Mouse (Mus musculus) myocyte (in vitro differentiated cells): ENCODE measurements around the gene Rpa2.

Experiments used
- CEBPB ChIP-seq: IDR thresholded peaks from 2 replicates; pipeline ENCODE4 v1.6.1; 2011; ENCODE audit warnings: mild to moderate bottlenecking, moderate library complexity; ENCODE audit not compliant: poor library complexity, insufficient read depth, severe bottlenecking
- E2F4 ChIP-seq: IDR thresholded peaks from one replicate; pipeline ENCODE4 v1.6.1; 2011; ENCODE audit warnings: mild to moderate bottlenecking, control low read depth, moderate library complexity; ENCODE audit not compliant: insufficient read depth
- MAX ChIP-seq: IDR thresholded peaks from one replicate; pipeline ENCODE4 v1.6.1; 2011; ENCODE audit warnings: low read depth, mild to moderate bottlenecking, control low read depth
- MYOD1 ChIP-seq, 3 experiments: IDR thresholded peaks; one replicate each; pipeline ENCODE4 v1.6.1; 2011; ENCODE audit warnings: control low read depth in 2 of 3, low read depth in 2 of 3, mild to moderate bottlenecking in 2 of 3, moderate library complexity in 1 of 3; ENCODE audit not compliant: insufficient read length in 2 of 3, control insufficient read depth in 1 of 3
- MYOG ChIP-seq, 3 experiments: IDR thresholded peaks; one replicate each; pipeline ENCODE4 v1.6.1; 2011; ENCODE audit warnings: control low read depth in 2 of 3, low read depth in 2 of 3, mild to moderate bottlenecking in 2 of 3; ENCODE audit not compliant: insufficient read length in 2 of 3, control insufficient read depth in 1 of 3, insufficient read depth in 1 of 3
- POLR2A ChIP-seq: IDR thresholded peaks from one replicate; pipeline ENCODE4 v1.6.1; 2011; ENCODE audit warnings: low read depth, mild to moderate bottlenecking, control low read depth, moderate library complexity; ENCODE audit not compliant: insufficient read length
- POLR2AphosphoS2 ChIP-seq: IDR thresholded peaks from one replicate; pipeline ENCODE4 v1.6.1; 2011; ENCODE audit warnings: low read depth, control low read depth; ENCODE audit not compliant: insufficient read length
- REST ChIP-seq: IDR thresholded peaks from one replicate; pipeline ENCODE4 v1.6.1; 2011; ENCODE audit warnings: mild to moderate bottlenecking, control low read depth, moderate library complexity; ENCODE audit not compliant: insufficient read depth, insufficient read length
- SRF ChIP-seq: IDR thresholded peaks from one replicate; pipeline ENCODE4 v1.6.1; 2011; ENCODE audit warnings: low read depth; ENCODE audit not compliant: control insufficient read depth, insufficient read length
- TCF12 ChIP-seq: IDR thresholded peaks from one replicate; pipeline ENCODE4 v1.6.1; 2011; ENCODE audit warnings: mild to moderate bottlenecking, control low read depth; ENCODE audit not compliant: poor library complexity, insufficient read depth, severe bottlenecking
- TCF3 ChIP-seq: IDR thresholded peaks from one replicate; pipeline ENCODE4 v1.6.1; 2011; ENCODE audit warnings: low read depth, control low read depth; ENCODE audit not compliant: insufficient read length
- USF1 ChIP-seq: IDR thresholded peaks from one replicate; pipeline ENCODE4 v1.6.1; 2011; ENCODE audit warnings: low read depth, mild to moderate bottlenecking, control low read depth, moderate library complexity

DNA sequence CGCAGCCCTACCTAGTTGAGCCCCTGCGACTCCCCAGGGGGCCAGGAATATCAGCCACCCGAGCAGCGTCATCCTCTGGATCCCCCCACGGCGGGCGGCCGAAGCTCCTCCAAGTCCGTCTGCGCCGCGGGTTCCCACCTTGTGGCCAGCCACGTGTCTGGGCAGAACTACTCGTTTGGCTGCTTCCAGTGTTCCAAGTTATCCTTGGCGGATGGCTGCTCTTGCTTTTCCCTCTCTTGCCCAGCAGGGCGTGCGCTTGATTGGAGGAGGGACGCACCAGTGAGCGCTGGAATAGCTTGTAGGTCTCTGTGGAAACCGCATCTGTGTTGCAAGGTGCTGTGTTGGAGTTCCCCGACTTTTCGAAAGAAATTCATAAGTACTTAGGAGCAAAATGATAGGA is 11.2 kb upstream of the Rpa2 start, which contains the start of gene Smpdl3b:
- peak; percentile 53 for TF ChIP-seq POLR2A
- no peak for TF ChIP-seq E2F4
- TF ChIP-seq TCF3 = no peak
- no peak for TF ChIP-seq POLR2AphosphoS2
- TF ChIP-seq USF1 = peak; percentile 32
- no peak for TF ChIP-seq MYOG (IDR thresholded peaks at IDR 0.05; ENCODE audit: control insufficient read depth in 1 of 3, insufficient read depth in 1 of 3, insufficient read length in 2 of 3, low read depth in 2 of 3)
- no peak for TF ChIP-seq TCF12
- peak; percentile 65 for TF ChIP-seq MAX
- no peak for TF ChIP-seq MYOD1 (IDR thresholded peaks at IDR 0.05; ENCODE audit: control insufficient read depth in 1 of 3, insufficient read length in 2 of 3, low read depth in 2 of 3)
- no peak for TF ChIP-seq REST
- TF ChIP-seq SRF = no peak
- no peak for TF ChIP-seq CEBPB
